Mouse (Mus musculus): ENCODE data around the gene Ppp1r3g. TPM values are rescaled to one million over a fixed set of nuclear protein-coding genes. Genes with fewer than 3 reads are reported as not detected.

Gene Ppp1r3g
- polyA plus RNA-seq (2012; fragmentation: generic; extraction: Trizol), result under 1 TPM in 1 of 2 experiments, not detected in 1; 0.01 TPM

DNA sequence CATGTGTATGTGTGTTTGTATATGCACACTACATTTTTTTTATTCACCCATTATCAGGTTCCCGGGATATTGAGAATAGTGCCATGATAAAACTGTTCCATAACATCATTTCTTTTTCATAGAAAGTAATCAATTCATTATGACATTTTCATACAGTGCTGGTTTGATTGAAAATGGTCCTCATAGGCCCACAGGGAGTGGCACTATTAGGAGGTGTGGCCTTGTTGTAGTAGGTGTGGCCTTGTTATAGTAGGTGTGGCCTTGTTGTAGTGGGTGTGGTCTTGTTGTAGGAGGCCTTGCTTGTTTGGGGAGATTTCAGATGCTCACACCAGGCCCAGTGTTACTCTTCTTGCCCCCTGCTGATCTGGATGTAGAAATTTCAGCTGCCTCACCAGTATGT, at the start of gene Ppp1r3g:
TSS of gene Ppp1r3g (plus strand) at position 301 of the 400 bp plus-strand sequence.

Other genes starting within 250 kb of the Ppp1r3g start
- 10 to 100 TPM; 11.2 to 12.7 TPM for gene Rpp40, start 52.5 kb upstream of the Ppp1r3g start, polyA plus RNA-seq (2012; fragmentation: generic; extraction: Trizol)
- gene Fars2, start 158.6 kb downstream of the Ppp1r3g start, polyA plus RNA-seq (2012; fragmentation: generic; extraction: Trizol), result 10 to 100 TPM; 38.0 to 48.2 TPM
- gene Lyrm4, start 158.7 kb downstream of the Ppp1r3g start, polyA plus RNA-seq (2012; fragmentation: generic; extraction: Trizol), result 10 to 100 TPM in 1 of 2 experiments, 1 to 10 TPM in 1; 5.2 to 10.0 TPM

Measured in C3H10T1/2 (cell line).